Mouse (Mus musculus): ENCODE measurements around the gene Ak5. TPM values are rescaled to one million over a fixed set of nuclear protein-coding genes. Genes with fewer than 3 reads are reported as not detected.
"Not testable (repeated sequence)": the region's sequence is repeated elsewhere in the genome, so short reads cannot be mapped to it uniquely, and the experiment has no call there.

The Ak5 gene
- 0.96 and 1.5 TPM in 2 replicates for polyA plus RNA-seq (2016; fragmentation: Nextera tagmentation; extraction: Ambion mirVana)

GRCm38 (mm10) chr3:152668239-152668638 is at the start of gene Ak5:
Gene Ak5 (minus strand): TSS chr3:152668360.
- 5% methylated on average over 3 of the region's 5 CpGs for WGBS
- ATAC-seq (ENCODE audit: low FRiP score, low read depth) = peak; percentile 68
- no peak within 1 kb of the TSS for H3K27ac ChIP-seq (replicated peaks)

GRCm38 (mm10) chr3:152713991-152714902 is 46.1 kb upstream of the Ak5 start, which contains the start of gene Pigk:
Gene Pigk (plus strand): TSS chr3:152714100.
- ATAC-seq (ENCODE audit: low FRiP score, low read depth) = peak; percentile 92
- H3K36me3 ChIP-seq = no peaks in the 10 kb centered on the region
- H3K27ac ChIP-seq (replicated peaks) = peak within 1 kb of the TSS; percentile 64
- H3K9me3 ChIP-seq = no peaks in the 10 kb centered on the region
- H3K4me2 ChIP-seq (replicated peaks) = peak within 1 kb of the TSS; percentile 58
- peaks cover 10% of the 10 kb centered on the region for H3K4me1 ChIP-seq
- H3K9ac ChIP-seq (replicated peaks) = peak within 1 kb of the TSS; percentile 68
- WGBS = under 1% methylated on average over 48 of the region's 48 CpGs
- H3K4me3 ChIP-seq = peak within 1 kb of the TSS; percentile 78
- H3K27me3 ChIP-seq = peaks cover 8% of the 10 kb centered on the region

More at GRCm38 (mm10) chr3:152668239-152668638, at the start of gene Ak5:
- Histone ChIP-seq H3K27me3 (peaks cover 45% of the 10 kb centered on the region), H3K9me3 (no peaks in the 10 kb centered on the region), H3K4me1 (peaks cover 15% of the 10 kb centered on the region), H3K36me3 (no peaks in the 10 kb centered on the region), H3K4me2 (replicated peaks) (peak within 1 kb of the TSS; percentile 97), H3K4me3 (peak within 1 kb of the TSS; percentile 60), H3K9ac (replicated peaks) (peak within 1 kb of the TSS; percentile 53)

GRCm38 (mm10) chr3:152712957-152713356 is 44.8 kb upstream of the Ak5 start:
- H3K4me2 ChIP-seq (replicated peaks) = no peak overlapping the region
- no peak overlapping the region for H3K27ac ChIP-seq (replicated peaks)
- H3K4me3 ChIP-seq = no peak overlapping the region
- peaks cover 8% of the 10 kb centered on the region for H3K27me3 ChIP-seq
- peaks cover 10% of the 10 kb centered on the region for H3K4me1 ChIP-seq
- H3K9ac ChIP-seq (replicated peaks) = no peak overlapping the region
- no peaks in the 10 kb centered on the region for H3K36me3 ChIP-seq
- WGBS = 73% methylated on average over 4 of the region's 4 CpGs
- H3K9me3 ChIP-seq = no peaks in the 10 kb centered on the region
- no peak for ATAC-seq (ENCODE audit: low FRiP score, low read depth)

GRCm38 (mm10) chr3:152709936-152710335 is 41.8 kb upstream of the Ak5 start:
- no peak overlapping the region for H3K4me3 ChIP-seq
- H3K4me1 ChIP-seq = peaks cover 4% of the 10 kb centered on the region
- no peak for ATAC-seq (ENCODE audit: low FRiP score, low read depth)
- 82% methylated on average over 3 of the region's 3 CpGs for WGBS
- H3K27me3 ChIP-seq = peaks cover 8% of the 10 kb centered on the region
- no peak overlapping the region for H3K4me2 ChIP-seq (replicated peaks)
- no peak overlapping the region for H3K9ac ChIP-seq (replicated peaks)
- no peaks in the 10 kb centered on the region for H3K36me3 ChIP-seq
- H3K9me3 ChIP-seq = no peaks in the 10 kb centered on the region
- H3K27ac ChIP-seq (replicated peaks) = no peak overlapping the region

- ATAC-seq (ENCODE audit: low FRiP score, low read depth) = no peak
- no peak overlapping the region for H3K4me2 ChIP-seq (replicated peaks)
- 85% methylated on average over 5 of the region's 5 CpGs for WGBS
- H3K4me1 ChIP-seq = no peaks in the 10 kb centered on the region
- no peaks in the 10 kb centered on the region for H3K9me3 ChIP-seq
- no peak overlapping the region for H3K9ac ChIP-seq (replicated peaks)
- peaks cover 7% of the 10 kb centered on the region for H3K27me3 ChIP-seq
- no peak overlapping the region for H3K27ac ChIP-seq (replicated peaks)
- H3K4me3 ChIP-seq = no peak overlapping the region
- H3K36me3 ChIP-seq = no peaks in the 10 kb centered on the region
Measured at GRCm38 (mm10) chr3:152707321-152707823, 39.2 kb upstream of the Ak5 start.

- WGBS = 84% methylated on average over 2 of the region's 2 CpGs
- Histone ChIP-seq H3K9me3 (no peaks in the 10 kb centered on the region), H3K4me3 (no peak overlapping the region), H3K9ac (replicated peaks) (no peak overlapping the region), H3K27me3 (peaks cover 2% of the 10 kb centered on the region; the same call in 1 of the 2 replicates), H3K4me2 (replicated peaks) (no peak overlapping the region), H3K27ac (replicated peaks) (no peak overlapping the region), H3K36me3 (no peaks in the 10 kb centered on the region), H3K4me1 (no peaks in the 10 kb centered on the region)
- no peak for ATAC-seq (ENCODE audit: low FRiP score, low read depth)
Measured at GRCm38 (mm10) chr3:152706901-152707300, 38.7 kb upstream of the Ak5 start.

GRCm38 (mm10) chr3:152705826-152706225 is 37.7 kb upstream of the Ak5 start:
- no peak overlapping the region for H3K4me2 ChIP-seq (replicated peaks)
- no peak overlapping the region for H3K27ac ChIP-seq (replicated peaks)
- H3K27me3 ChIP-seq = no peaks in the 10 kb centered on the region
- 72% methylated on average over 5 of the region's 5 CpGs for WGBS
- H3K4me1 ChIP-seq = no peaks in the 10 kb centered on the region
- ATAC-seq (ENCODE audit: low FRiP score, low read depth) = no peak
- no peak overlapping the region for H3K4me3 ChIP-seq
- H3K9ac ChIP-seq (replicated peaks) = no peak overlapping the region
- H3K9me3 ChIP-seq = no peaks in the 10 kb centered on the region
- no peaks in the 10 kb centered on the region for H3K36me3 ChIP-seq

GRCm38 (mm10) chr3:152702274-152702843 is 34.2 kb upstream of the Ak5 start:
- no peak overlapping the region for H3K27ac ChIP-seq (replicated peaks)
- H3K36me3 ChIP-seq = no peaks in the 10 kb centered on the region
- peak overlapping the region; percentile 33 for H3K4me2 ChIP-seq (replicated peaks)
- H3K4me1 ChIP-seq = no peaks in the 10 kb centered on the region
- ATAC-seq (ENCODE audit: low FRiP score, low read depth) = no peak
- no peaks in the 10 kb centered on the region for H3K9me3 ChIP-seq
- H3K4me3 ChIP-seq = peak overlapping the region; percentile 18; the same call in 1 of the 2 replicates
- WGBS = 39% methylated on average over 8 of the region's 8 CpGs
- H3K27me3 ChIP-seq = no peaks in the 10 kb centered on the region
- H3K9ac ChIP-seq (replicated peaks) = no peak overlapping the region

- 92% methylated on average over 8 of the region's 8 CpGs for WGBS
- ATAC-seq (ENCODE audit: low FRiP score, low read depth); H3K9ac ChIP-seq (replicated peaks); H3K27me3 ChIP-seq; H3K36me3 ChIP-seq; H3K4me3 ChIP-seq; H3K4me2 ChIP-seq (replicated peaks); H3K9me3 ChIP-seq; H3K27ac ChIP-seq (replicated peaks); H3K4me1 ChIP-seq: not testable (repeated sequence)
Measured at GRCm38 (mm10) chr3:152701536-152701935, 33.4 kb upstream of the Ak5 start.

- 69% methylated on average over 8 of the region's 8 CpGs for WGBS
- no peak overlapping the region for H3K9ac ChIP-seq (replicated peaks)
- H3K4me1 ChIP-seq = no peaks in the 10 kb centered on the region
- no peaks in the 10 kb centered on the region for H3K36me3 ChIP-seq
- no peak overlapping the region for H3K4me3 ChIP-seq
- no peak overlapping the region for H3K27ac ChIP-seq (replicated peaks)
- no peak for ATAC-seq (ENCODE audit: low FRiP score, low read depth)
- no peak overlapping the region for H3K4me2 ChIP-seq (replicated peaks)
- H3K27me3 ChIP-seq = no peaks in the 10 kb centered on the region
- no peaks in the 10 kb centered on the region for H3K9me3 ChIP-seq
Measured at GRCm38 (mm10) chr3:152699261-152699660, 31.1 kb upstream of the Ak5 start.

- Histone ChIP-seq H3K9ac (replicated peaks) (no peak overlapping the region), H3K9me3 (no peaks in the 10 kb centered on the region), H3K27me3 (no peaks in the 10 kb centered on the region), H3K4me3 (no peak overlapping the region), H3K36me3 (no peaks in the 10 kb centered on the region), H3K27ac (replicated peaks) (no peak overlapping the region), H3K4me1 (no peaks in the 10 kb centered on the region), H3K4me2 (replicated peaks) (no peak overlapping the region)
- 82% methylated on average over 5 of the region's 5 CpGs for WGBS
- no peak for ATAC-seq (ENCODE audit: low FRiP score, low read depth)
Measured at GRCm38 (mm10) chr3:152698017-152698416, 29.9 kb upstream of the Ak5 start.

GRCm38 (mm10) chr3:152694950-152695349 is 26.8 kb upstream of the Ak5 start:
- 93% methylated on average over 3 of the region's 3 CpGs for WGBS
- H3K9ac ChIP-seq (replicated peaks) = no peak overlapping the region
- H3K9me3 ChIP-seq = no peaks in the 10 kb centered on the region
- no peak overlapping the region for H3K4me3 ChIP-seq
- no peaks in the 10 kb centered on the region for H3K27me3 ChIP-seq
- H3K4me2 ChIP-seq (replicated peaks) = no peak overlapping the region
- no peak for ATAC-seq (ENCODE audit: low FRiP score, low read depth)
- no peak overlapping the region for H3K27ac ChIP-seq (replicated peaks)
- H3K4me1 ChIP-seq = no peaks in the 10 kb centered on the region
- no peaks in the 10 kb centered on the region for H3K36me3 ChIP-seq

Measured in midbrain, embryonic 12.5 days (tissue).